Mouse (Mus musculus): ENCODE measurements around the gene Nfia. TPM values are rescaled to one million over a fixed set of nuclear protein-coding genes. Genes with fewer than 3 reads are reported as not detected.

Nfia gene
- polyA plus RNA-seq, 1 experiment: 8.1 TPM

- Histone ChIP-seq H3K27ac (ENCODE audit: control insufficient read depth, insufficient read depth, low read depth, low read length) (no peak overlapping the region), H3K27me3 (ENCODE audit: control insufficient read depth, insufficient read depth, low read length) (no peaks in the 10 kb centered on the region), H3K36me3 (ENCODE audit: control insufficient read depth, insufficient read depth, low read length) (no peaks in the 10 kb centered on the region), H3K4me3 (ENCODE audit: control insufficient read depth, low read depth, low read length) (peak overlapping the region; percentile 78), H3K4me1 (ENCODE audit: control insufficient read depth, insufficient read depth, low read length) (peaks cover 5% of the 10 kb centered on the region)
- TF ChIP-seq POLR2A (IDR thresholded peaks at IDR 0.05; ENCODE audit: control insufficient read depth, low read depth, low read length): peak; percentile 63
- TF ChIP-seq CTCF (IDR thresholded peaks at IDR 0.05; ENCODE audit: control insufficient read depth, insufficient read depth, insufficient replicate concordance, low read depth, low read length): no peak
Observed at GRCm38 (mm10) chr4:98102625-98103336, 330.2 kb downstream of the Nfia start.

- no peak overlapping the region for H3K4me3 ChIP-seq (ENCODE audit: control insufficient read depth, low read depth, low read length)
- peaks cover 5% of the 10 kb centered on the region for H3K4me1 ChIP-seq (ENCODE audit: control insufficient read depth, insufficient read depth, low read length)
- no peaks in the 10 kb centered on the region for H3K36me3 ChIP-seq (ENCODE audit: control insufficient read depth, insufficient read depth, low read length)
- no peak overlapping the region for H3K27ac ChIP-seq (ENCODE audit: control insufficient read depth, insufficient read depth, low read depth, low read length)
- no peaks in the 10 kb centered on the region for H3K27me3 ChIP-seq (ENCODE audit: control insufficient read depth, insufficient read depth, low read length)
- TF ChIP-seq POLR2A (IDR thresholded peaks at IDR 0.05; ENCODE audit: control insufficient read depth, low read depth, low read length) (no peak), CTCF (IDR thresholded peaks at IDR 0.05; ENCODE audit: control insufficient read depth, insufficient read depth, insufficient replicate concordance, low read depth, low read length) (no peak)
Observed at GRCm38 (mm10) chr4:98103337-98103666, 330.8 kb downstream of the Nfia start.

GRCm38 (mm10) chr4:98104161-98104560, 331.6 kb downstream of the Nfia start:
- TF ChIP-seq CTCF (IDR thresholded peaks at IDR 0.05; ENCODE audit: control insufficient read depth, insufficient read depth, insufficient replicate concordance, low read depth, low read length) (no peak), POLR2A (IDR thresholded peaks at IDR 0.05; ENCODE audit: control insufficient read depth, low read depth, low read length) (no peak)
- H3K36me3 ChIP-seq (ENCODE audit: control insufficient read depth, insufficient read depth, low read length): no peaks in the 10 kb centered on the region
- no peak overlapping the region for H3K27ac ChIP-seq (ENCODE audit: control insufficient read depth, insufficient read depth, low read depth, low read length)
- no peak overlapping the region for H3K4me3 ChIP-seq (ENCODE audit: control insufficient read depth, low read depth, low read length)
- peaks cover 5% of the 10 kb centered on the region for H3K4me1 ChIP-seq (ENCODE audit: control insufficient read depth, insufficient read depth, low read length)
- no peaks in the 10 kb centered on the region for H3K27me3 ChIP-seq (ENCODE audit: control insufficient read depth, insufficient read depth, low read length)

- TF ChIP-seq CTCF (IDR thresholded peaks at IDR 0.05; ENCODE audit: control insufficient read depth, insufficient read depth, insufficient replicate concordance, low read depth, low read length): no peak
- TF ChIP-seq POLR2A (IDR thresholded peaks at IDR 0.05; ENCODE audit: control insufficient read depth, low read depth, low read length): no peak
- H3K4me1 ChIP-seq (ENCODE audit: control insufficient read depth, insufficient read depth, low read length): peaks cover 5% of the 10 kb centered on the region
- no peaks in the 10 kb centered on the region for H3K27me3 ChIP-seq (ENCODE audit: control insufficient read depth, insufficient read depth, low read length)
- H3K4me3 ChIP-seq (ENCODE audit: control insufficient read depth, low read depth, low read length): no peak overlapping the region
- no peak overlapping the region for H3K27ac ChIP-seq (ENCODE audit: control insufficient read depth, insufficient read depth, low read depth, low read length)
- H3K36me3 ChIP-seq (ENCODE audit: control insufficient read depth, insufficient read depth, low read length): no peaks in the 10 kb centered on the region
Observed at GRCm38 (mm10) chr4:98104911-98105702, 332.6 kb downstream of the Nfia start.

GRCm38 (mm10) chr4:98105971-98106370, 333.4 kb downstream of the Nfia start:
- H3K4me1 ChIP-seq (ENCODE audit: control insufficient read depth, insufficient read depth, low read length): peaks cover 5% of the 10 kb centered on the region

GRCm38 (mm10) chr4:98106445-98107092, 334.0 kb downstream of the Nfia start:
- Histone ChIP-seq H3K4me3 (ENCODE audit: control insufficient read depth, low read depth, low read length) (peak overlapping the region; percentile 26), H3K27ac (ENCODE audit: control insufficient read depth, insufficient read depth, low read depth, low read length) (no peak overlapping the region), H3K36me3 (ENCODE audit: control insufficient read depth, insufficient read depth, low read length) (no peaks in the 10 kb centered on the region), H3K4me1 (ENCODE audit: control insufficient read depth, insufficient read depth, low read length) (peaks cover 5% of the 10 kb centered on the region), H3K27me3 (ENCODE audit: control insufficient read depth, insufficient read depth, low read length) (no peaks in the 10 kb centered on the region)
- TF ChIP-seq CTCF (IDR thresholded peaks at IDR 0.05; ENCODE audit: control insufficient read depth, insufficient read depth, insufficient replicate concordance, low read depth, low read length) (no peak), POLR2A (IDR thresholded peaks at IDR 0.05; ENCODE audit: control insufficient read depth, low read depth, low read length) (no peak)

More at GRCm38 (mm10) chr4:98105971-98106370, 333.4 kb downstream of the Nfia start:
- Histone ChIP-seq H3K36me3 (ENCODE audit: control insufficient read depth, insufficient read depth, low read length) (no peaks in the 10 kb centered on the region), H3K27me3 (ENCODE audit: control insufficient read depth, insufficient read depth, low read length) (no peaks in the 10 kb centered on the region), H3K4me3 (ENCODE audit: control insufficient read depth, low read depth, low read length) (peak overlapping the region; percentile 49), H3K27ac (ENCODE audit: control insufficient read depth, insufficient read depth, low read depth, low read length) (no peak overlapping the region; the same call in 1 of the 2 replicates)
- no peak for TF ChIP-seq POLR2A (IDR thresholded peaks at IDR 0.05; ENCODE audit: control insufficient read depth, low read depth, low read length)
- no peak for TF ChIP-seq CTCF (IDR thresholded peaks at IDR 0.05; ENCODE audit: control insufficient read depth, insufficient read depth, insufficient replicate concordance, low read depth, low read length)

GRCm38 (mm10) chr4:98107093-98107453, 334.5 kb downstream of the Nfia start:
- H3K27me3 ChIP-seq (ENCODE audit: control insufficient read depth, insufficient read depth, low read length): no peaks in the 10 kb centered on the region
- peaks cover 5% of the 10 kb centered on the region for H3K4me1 ChIP-seq (ENCODE audit: control insufficient read depth, insufficient read depth, low read length)
- no peaks in the 10 kb centered on the region for H3K36me3 ChIP-seq (ENCODE audit: control insufficient read depth, insufficient read depth, low read length)
- no peak for TF ChIP-seq CTCF (IDR thresholded peaks at IDR 0.05; ENCODE audit: control insufficient read depth, insufficient read depth, insufficient replicate concordance, low read depth, low read length)
- TF ChIP-seq POLR2A (IDR thresholded peaks at IDR 0.05; ENCODE audit: control insufficient read depth, low read depth, low read length): no peak
- no peak overlapping the region for H3K27ac ChIP-seq (ENCODE audit: control insufficient read depth, insufficient read depth, low read depth, low read length)
- H3K4me3 ChIP-seq (ENCODE audit: control insufficient read depth, low read depth, low read length): no peak overlapping the region
